Mouse (Mus musculus) embryonic facial prominence, embryonic 11.5 days (tissue): ENCODE measurements around the gene Pard3b. TPM values are rescaled to one million over a fixed set of nuclear protein-coding genes. Genes with fewer than 3 reads are reported as not detected.

ENCODE experiments used
- ATAC-seq: fragments of 200-750 bp; cut with Nextera tagmentation; replicated peaks from 2 replicates; pipeline ENCODE4 v1.8.0; 2017; ENCODE audit warnings: low read depth; ENCODE audit not compliant: insufficient number of reproducible peaks, low FRiP score, low TSS enrichment
- DNase-seq: peaks from one replicate; pipeline ENCODE4 v3.0.0-alpha.2; 2015; ENCODE audit warnings: low spot score
- H3K27ac ChIP-seq: fragments of 300-500 bp; sonication (generic); replicated peaks from 2 replicates; pipeline ENCODE4 v1.5.1; 2014; ENCODE audit warnings: mild to moderate bottlenecking, low read depth, low read length, control low read depth
- H3K27me3 ChIP-seq: fragments of 300-500 bp; sonication (generic); 2 replicates; pipeline ENCODE4 v1.6.1; 2014; ENCODE audit warnings: mild to moderate bottlenecking, low read length, moderate library complexity, mixed read lengths; ENCODE audit not compliant: control insufficient read depth, insufficient read depth
- H3K36me3 ChIP-seq: fragments of 300-500 bp; sonication (generic); replicated peaks from 2 replicates; pipeline ENCODE4 v1.6.1; 2014; ENCODE audit warnings: low read depth, mild to moderate bottlenecking, low read length, moderate library complexity, mixed read lengths; ENCODE audit not compliant: control insufficient read depth, insufficient read depth
- H3K4me1 ChIP-seq: fragments of 300-500 bp; sonication (generic); 2 replicates; pipeline ENCODE4 v1.6.1; 2014; ENCODE audit warnings: low read length, mixed read lengths; ENCODE audit not compliant: control insufficient read depth, insufficient read depth
- H3K4me2 ChIP-seq: fragments of 300-500 bp; sonication (generic); 2 replicates; pipeline ENCODE4 v1.6.1; 2014; ENCODE audit warnings: low read depth, mild to moderate bottlenecking, control low read depth, low read length, moderate library complexity
- H3K4me3 ChIP-seq: fragments of 300-500 bp; sonication (generic); 2 replicates; pipeline ENCODE4 v1.5.1; 2014; ENCODE audit warnings: low read depth, low read length, control low read depth
- H3K9ac ChIP-seq: fragments of 300-500 bp; sonication (generic); replicated peaks from 2 replicates; pipeline ENCODE4 v1.6.1; 2014; ENCODE audit warnings: mild to moderate bottlenecking, control low read depth, low read length
- H3K9me3 ChIP-seq: fragments of 300-500 bp; sonication (generic); replicated peaks from 2 replicates; pipeline ENCODE4 v1.6.1; 2016; ENCODE audit warnings: mild to moderate bottlenecking, low read length, inconsistent platforms, mixed read lengths; ENCODE audit not compliant: control insufficient read depth
- WGBS: fragments of 180-500 bp; shearing (Covaris S2); extraction: QIAGEN DNeasy Blood & Tissue Kit; methylation state at CpG from one replicate; pipeline ENCODE4 v1.1.7; 2014; 5-methylcytosine and 5-hydroxymethylcytosine counted together
- polyA plus RNA-seq: library from polyadenylated mRNA; unstranded; fragments of >200 nt; fragmentation: Nextera tagmentation; extraction: Ambion mirVana; gene quantifications from 2 replicates; pipeline ENCODE4 v1.2.1, GENCODE M21; 2014

Gene Pard3b
- polyA plus RNA-seq, 1 experiment from 2014 or later, result 7.7 TPM

GRCm38 (mm10) chr1:62679466-62679865 lies 1040.8 kb downstream of the Pard3b start:
- no peak for DNase-seq
- 87% methylated on average over 2 of the region's 2 CpGs for WGBS
- no peak overlapping the region for H3K4me3 ChIP-seq

GRCm38 (mm10) chr1:62682456-62683385 lies 1044.1 kb downstream of the Pard3b start:
- H3K36me3 ChIP-seq, result no peaks in the 10 kb centered on the region
- DNase-seq (no peak), ATAC-seq (no peak)
- no peak overlapping the region for H3K4me3 ChIP-seq
- 67% methylated on average over 21 of the region's 21 CpGs for WGBS
- no peak overlapping the region for H3K4me2 ChIP-seq
- no peaks in the 10 kb centered on the region for H3K9me3 ChIP-seq
- no peaks in the 10 kb centered on the region for H3K27me3 ChIP-seq
- no peaks in the 10 kb centered on the region for H3K4me1 ChIP-seq
- H3K27ac ChIP-seq, result no peak overlapping the region
- no peak overlapping the region for H3K9ac ChIP-seq

More at GRCm38 (mm10) chr1:62679466-62679865, 1040.8 kb downstream of the Pard3b start:
- no peaks in the 10 kb centered on the region for H3K4me1 ChIP-seq
- no peaks in the 10 kb centered on the region for H3K27me3 ChIP-seq
- no peak for ATAC-seq
- no peak overlapping the region for H3K27ac ChIP-seq
- H3K4me2 ChIP-seq, result no peak overlapping the region
- no peak overlapping the region for H3K9ac ChIP-seq
- no peaks in the 10 kb centered on the region for H3K36me3 ChIP-seq
- H3K9me3 ChIP-seq, result no peaks in the 10 kb centered on the region

- no peak overlapping the region for H3K27ac ChIP-seq
- H3K27me3 ChIP-seq, result no peaks in the 10 kb centered on the region
- ATAC-seq (no peak), DNase-seq (no peak)
- 79% methylated on average over 2 of the region's 2 CpGs for WGBS
- no peak overlapping the region for H3K9ac ChIP-seq
- no peaks in the 10 kb centered on the region for H3K36me3 ChIP-seq
- H3K4me2 ChIP-seq, result no peak overlapping the region
- H3K4me1 ChIP-seq, result no peaks in the 10 kb centered on the region
- no peak overlapping the region for H3K4me3 ChIP-seq
- H3K9me3 ChIP-seq, result no peaks in the 10 kb centered on the region
These were observed 1044.9 kb downstream of the Pard3b start for GRCm38 (mm10) chr1:62683498-62683897.

GRCm38 (mm10) chr1:62687511-62687910 lies 1048.9 kb downstream of the Pard3b start:
- DNase-seq, result no peak
- Histone ChIP-seq H3K4me1 (no peaks in the 10 kb centered on the region), H3K36me3 (no peaks in the 10 kb centered on the region), H3K4me3 (no peak overlapping the region), H3K9ac (no peak overlapping the region), H3K27me3 (no peaks in the 10 kb centered on the region), H3K27ac (no peak overlapping the region), H3K4me2 (no peak overlapping the region), H3K9me3 (no peaks in the 10 kb centered on the region)
- 90% methylated on average over 8 of the region's 8 CpGs for WGBS
- ATAC-seq, result no peak

GRCm38 (mm10) chr1:62691175-62691574 lies 1052.6 kb downstream of the Pard3b start:
- DNase-seq, result no peak
- Histone ChIP-seq H3K4me3 (no peak overlapping the region), H3K9me3 (no peaks in the 10 kb centered on the region), H3K36me3 (no peaks in the 10 kb centered on the region), H3K4me1 (no peaks in the 10 kb centered on the region), H3K4me2 (no peak overlapping the region), H3K27me3 (no peaks in the 10 kb centered on the region), H3K9ac (no peak overlapping the region), H3K27ac (no peak overlapping the region)
- ATAC-seq, result no peak
- WGBS, result 73% methylated on average over 6 of the region's 6 CpGs
